Mouse (Mus musculus): ENCODE results near the gene Shtn1. TPM values are rescaled to one million over a fixed set of nuclear protein-coding genes. Genes with fewer than 3 reads are reported as not detected.

Shtn1 gene
- polyA plus RNA-seq, 1 experiment from 2014 or later: 2.0 TPM

- Histone ChIP-seq H3K27me3 (peaks cover 45% of the 10 kb centered on the region), H3K4me1 (peaks cover 11% of the 10 kb centered on the region), H3K4me3 (no peak overlapping the region), H3K36me3 (no peaks in the 10 kb centered on the region), H3K9ac (no peak overlapping the region), H3K27ac (no peak overlapping the region), H3K4me2 (replicated peaks) (no peak overlapping the region), H3K9me3 (no peaks in the 10 kb centered on the region)
- ATAC-seq (ENCODE audit: low FRiP score, low read depth): no peak
- WGBS: 80% methylated on average over 4 of the region's 4 CpGs
Observed at GRCm38 (mm10) chr19:59071396-59071795, 4.5 kb downstream of the Shtn1 start.

DNA sequence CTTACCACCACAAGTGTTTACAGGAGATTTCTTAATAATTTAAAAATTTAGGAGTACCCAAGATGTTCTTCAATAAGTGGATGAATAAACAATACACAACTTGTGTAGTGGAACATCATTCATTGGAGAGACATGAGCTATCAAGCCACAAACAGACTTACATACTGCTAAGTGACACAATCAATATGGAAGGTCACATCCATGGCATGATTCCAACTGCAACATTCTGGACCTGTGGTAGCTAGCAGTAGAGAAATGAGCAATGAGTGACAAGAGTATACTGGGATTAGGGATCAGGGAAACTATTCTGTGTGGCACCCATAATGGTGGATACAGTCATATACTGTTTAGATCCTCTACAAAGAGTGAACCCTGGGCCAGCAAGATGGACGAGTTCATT is 8.2 kb downstream of the Shtn1 start:
- Histone ChIP-seq H3K36me3 (no peaks in the 10 kb centered on the region), H3K4me3 (no peak overlapping the region), H3K4me1 (no peaks in the 10 kb centered on the region), H3K27me3 (peaks cover 7% of the 10 kb centered on the region), H3K27ac (no peak overlapping the region), H3K9ac (no peak overlapping the region), H3K4me2 (replicated peaks) (no peak overlapping the region), H3K9me3 (no peaks in the 10 kb centered on the region)
- WGBS: 65% methylated on average over 1 of the region's 1 CpGs
- no peak for ATAC-seq (ENCODE audit: low FRiP score, low read depth)

DNA sequence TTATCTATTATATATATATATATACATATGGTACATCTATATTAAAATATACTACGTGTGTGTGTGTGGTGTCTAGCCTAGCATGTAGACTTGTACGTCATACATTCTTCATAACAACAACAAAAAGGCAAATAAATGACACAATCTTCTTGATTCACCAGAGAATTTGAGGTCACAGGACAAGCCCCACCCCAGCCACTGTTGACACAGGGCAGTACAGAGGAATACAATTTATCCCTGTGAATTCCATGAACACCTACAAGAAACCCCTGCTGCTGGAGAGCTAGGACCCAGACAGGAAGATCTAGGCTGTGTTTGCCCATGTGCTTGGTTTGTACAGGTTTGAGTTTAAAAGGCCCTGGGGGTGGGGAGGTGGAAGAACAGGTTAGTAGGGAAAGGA is 9.2 kb downstream of the Shtn1 start:
- ATAC-seq (ENCODE audit: low FRiP score, low read depth): no peak
- 84% methylated on average over 2 of the region's 2 CpGs for WGBS
- no peaks in the 10 kb centered on the region for H3K9me3 ChIP-seq

DNA sequence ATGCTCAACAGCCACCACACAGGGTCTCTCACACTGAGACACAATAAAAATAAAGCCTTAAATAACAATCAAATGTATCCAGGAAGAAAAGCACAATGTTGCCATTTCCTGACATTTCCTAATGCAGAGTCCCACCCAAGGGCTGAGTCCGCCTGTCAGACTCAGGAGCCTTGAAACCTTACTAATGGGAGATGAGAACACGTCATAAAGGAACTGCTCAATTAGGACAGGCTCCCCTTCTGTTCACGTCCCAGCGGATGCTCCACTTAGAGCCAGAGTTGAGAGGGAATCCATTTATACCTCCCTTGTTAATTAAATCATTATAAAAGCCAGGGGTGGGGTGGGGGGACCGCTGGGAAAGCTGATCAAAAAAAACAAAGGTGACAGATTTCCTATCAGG is 9.8 kb downstream of the Shtn1 start:
- no peaks in the 10 kb centered on the region for H3K27me3 ChIP-seq
- no peaks in the 10 kb centered on the region for H3K4me1 ChIP-seq
- ATAC-seq (ENCODE audit: low FRiP score, low read depth): no peak
- no peaks in the 10 kb centered on the region for H3K9me3 ChIP-seq
- 53% methylated on average over 5 of the region's 5 CpGs for WGBS
- no peak overlapping the region for H3K9ac ChIP-seq
- no peak overlapping the region for H3K4me2 ChIP-seq (replicated peaks)
- no peak overlapping the region for H3K4me3 ChIP-seq
- H3K27ac ChIP-seq: no peak overlapping the region
- no peaks in the 10 kb centered on the region for H3K36me3 ChIP-seq

More for the DNA sequence above, 9.2 kb downstream of the Shtn1 start:
- Histone ChIP-seq H3K36me3 (no peaks in the 10 kb centered on the region), H3K4me2 (replicated peaks) (no peak overlapping the region), H3K4me3 (no peak overlapping the region), H3K4me1 (no peaks in the 10 kb centered on the region), H3K9ac (no peak overlapping the region), H3K27ac (no peak overlapping the region), H3K27me3 (peaks cover 3% of the 10 kb centered on the region; the same call in 1 of the 2 replicates)

GRCm38 (mm10) chr19:59064616-59065015 is 11.3 kb downstream of the Shtn1 start:
- Histone ChIP-seq H3K4me2 (replicated peaks) (no peak overlapping the region), H3K9me3 (no peaks in the 10 kb centered on the region), H3K4me1 (no peaks in the 10 kb centered on the region), H3K4me3 (no peak overlapping the region), H3K27me3 (no peaks in the 10 kb centered on the region), H3K36me3 (no peaks in the 10 kb centered on the region), H3K9ac (no peak overlapping the region), H3K27ac (no peak overlapping the region)
- ATAC-seq (ENCODE audit: low FRiP score, low read depth): no peak
- WGBS: 85% methylated on average over 5 of the region's 5 CpGs

- Histone ChIP-seq H3K4me3 (no peak overlapping the region), H3K9ac (no peak overlapping the region), H3K27me3 (no peaks in the 10 kb centered on the region), H3K4me2 (replicated peaks) (no peak overlapping the region), H3K36me3 (no peaks in the 10 kb centered on the region), H3K4me1 (no peaks in the 10 kb centered on the region), H3K9me3 (no peaks in the 10 kb centered on the region), H3K27ac (no peak overlapping the region)
- 63% methylated on average over 5 of the region's 5 CpGs for WGBS
- ATAC-seq (ENCODE audit: low FRiP score, low read depth): no peak
Observed at GRCm38 (mm10) chr19:59063568-59063967, 12.3 kb downstream of the Shtn1 start.

GRCm38 (mm10) chr19:59058105-59058504 is 17.8 kb downstream of the Shtn1 start:
- Histone ChIP-seq H3K36me3 (no peaks in the 10 kb centered on the region), H3K9me3 (no peaks in the 10 kb centered on the region), H3K4me3 (no peak overlapping the region), H3K27me3 (no peaks in the 10 kb centered on the region), H3K4me2 (replicated peaks) (no peak overlapping the region), H3K4me1 (0 out of 2 replicates have a peak, but pooled peaks cover under 1% of the 10 kb centered on the region), H3K27ac (no peak overlapping the region), H3K9ac (no peak overlapping the region)
- no peak for ATAC-seq (ENCODE audit: low FRiP score, low read depth)
- 74% methylated on average over 4 of the region's 4 CpGs for WGBS

- no peak overlapping the region for H3K9ac ChIP-seq
- no peaks in the 10 kb centered on the region for H3K36me3 ChIP-seq
- no peaks in the 10 kb centered on the region for H3K27me3 ChIP-seq
- 37% methylated on average over 5 of the region's 5 CpGs for WGBS
- no peak overlapping the region for H3K4me2 ChIP-seq (replicated peaks)
- H3K9me3 ChIP-seq: no peaks in the 10 kb centered on the region
- no peak for ATAC-seq (ENCODE audit: low FRiP score, low read depth)
- no peak overlapping the region for H3K27ac ChIP-seq
- no peak overlapping the region for H3K4me3 ChIP-seq
- peaks cover 8% of the 10 kb centered on the region for H3K4me1 ChIP-seq
Observed at GRCm38 (mm10) chr19:59057366-59057765, 18.5 kb downstream of the Shtn1 start.

- Histone ChIP-seq H3K27ac (no peak overlapping the region), H3K9ac (no peak overlapping the region), H3K9me3 (no peaks in the 10 kb centered on the region), H3K36me3 (no peaks in the 10 kb centered on the region), H3K4me2 (replicated peaks) (no peak overlapping the region), H3K4me3 (no peak overlapping the region), H3K27me3 (no peaks in the 10 kb centered on the region), H3K4me1 (peaks cover 16% of the 10 kb centered on the region)
- WGBS: 93% methylated on average over 6 of the region's 6 CpGs
- no peak for ATAC-seq (ENCODE audit: low FRiP score, low read depth)
Observed at GRCm38 (mm10) chr19:59054632-59054951, 21.3 kb downstream of the Shtn1 start.

DNA sequence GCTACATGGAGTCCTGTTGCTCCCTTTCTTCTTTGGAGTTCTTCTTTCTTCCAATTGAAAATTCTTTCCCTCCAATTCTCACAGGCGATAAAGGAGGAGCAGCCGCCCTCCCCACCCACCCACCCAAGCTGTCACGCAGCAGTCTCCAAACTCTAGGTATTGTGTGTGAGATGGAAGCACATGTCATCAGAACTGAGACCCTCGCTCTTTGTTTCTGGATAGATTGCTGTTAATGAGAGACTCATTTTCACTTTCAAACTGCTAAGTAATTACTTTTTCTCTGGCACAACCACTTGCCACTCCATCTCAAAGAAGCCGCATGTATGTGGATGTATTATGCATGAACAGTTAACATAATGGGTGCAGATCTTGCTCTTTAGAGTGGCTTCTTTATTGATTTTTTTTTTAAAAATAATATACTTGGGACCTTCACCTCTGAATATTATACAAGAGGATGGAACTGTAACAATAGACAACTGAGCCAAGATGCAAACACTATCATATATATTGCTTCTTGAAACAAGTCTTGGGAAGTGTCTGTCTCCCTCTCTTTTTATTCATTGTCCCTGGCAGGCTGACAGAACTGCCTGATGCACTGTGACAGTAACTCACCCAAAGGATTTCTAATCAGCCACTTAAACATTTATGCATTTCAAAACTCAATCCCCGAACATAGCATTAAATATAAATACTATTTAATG is 21.8 kb downstream of the Shtn1 start:
- WGBS: 94% methylated on average over 6 of the region's 6 CpGs
- H3K4me1 ChIP-seq: peaks cover 16% of the 10 kb centered on the region
- no peak overlapping the region for H3K4me2 ChIP-seq (replicated peaks)
- H3K27me3 ChIP-seq: no peaks in the 10 kb centered on the region
- no peaks in the 10 kb centered on the region for H3K9me3 ChIP-seq
- no peak overlapping the region for H3K27ac ChIP-seq
- no peaks in the 10 kb centered on the region for H3K36me3 ChIP-seq
- no peak overlapping the region for H3K4me3 ChIP-seq
- no peak for ATAC-seq (ENCODE audit: low FRiP score, low read depth)
- no peak overlapping the region for H3K9ac ChIP-seq

- no peak overlapping the region for H3K9ac ChIP-seq
- no peak overlapping the region for H3K4me2 ChIP-seq (replicated peaks)
- no peaks in the 10 kb centered on the region for H3K36me3 ChIP-seq
Observed at GRCm38 (mm10) chr19:59052783-59053490, 23.0 kb downstream of the Shtn1 start.

DNA sequence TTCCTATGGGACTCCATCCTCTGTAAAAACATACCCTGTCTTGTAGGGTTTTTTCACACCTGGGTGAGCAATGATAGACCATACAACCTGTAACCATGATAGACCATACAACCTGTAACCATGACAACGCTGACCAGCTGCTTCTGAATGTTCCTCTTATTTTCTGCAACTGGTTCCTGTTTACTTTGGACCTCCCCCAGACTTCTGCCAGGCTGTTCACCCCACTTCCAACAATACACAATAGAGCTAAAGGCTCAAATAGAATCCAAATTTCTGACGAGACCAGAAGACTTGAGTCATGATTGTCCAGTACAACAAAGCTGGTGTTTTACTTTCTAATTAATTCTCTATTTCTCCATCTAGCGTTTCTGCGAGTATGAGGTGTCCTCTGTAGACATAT is 23.8 kb downstream of the Shtn1 start:
- no peak overlapping the region for H3K4me3 ChIP-seq
- no peak for ATAC-seq (ENCODE audit: low FRiP score, low read depth)
- no peaks in the 10 kb centered on the region for H3K36me3 ChIP-seq
- H3K4me2 ChIP-seq (replicated peaks): no peak overlapping the region
- no peak overlapping the region for H3K27ac ChIP-seq
- H3K4me1 ChIP-seq: peaks cover 16% of the 10 kb centered on the region
- H3K27me3 ChIP-seq: no peaks in the 10 kb centered on the region
- H3K9ac ChIP-seq: no peak overlapping the region
- no peaks in the 10 kb centered on the region for H3K9me3 ChIP-seq
- 68% methylated on average over 4 of the region's 4 CpGs for WGBS

More at GRCm38 (mm10) chr19:59052783-59053490, 23.0 kb downstream of the Shtn1 start:
- Histone ChIP-seq H3K4me1 (peaks cover 16% of the 10 kb centered on the region), H3K4me3 (no peak overlapping the region), H3K27me3 (no peaks in the 10 kb centered on the region), H3K9me3 (no peaks in the 10 kb centered on the region), H3K27ac (no peak overlapping the region)
- 65% methylated on average over 9 of the region's 9 CpGs for WGBS
- no peak for ATAC-seq (ENCODE audit: low FRiP score, low read depth)

DNA sequence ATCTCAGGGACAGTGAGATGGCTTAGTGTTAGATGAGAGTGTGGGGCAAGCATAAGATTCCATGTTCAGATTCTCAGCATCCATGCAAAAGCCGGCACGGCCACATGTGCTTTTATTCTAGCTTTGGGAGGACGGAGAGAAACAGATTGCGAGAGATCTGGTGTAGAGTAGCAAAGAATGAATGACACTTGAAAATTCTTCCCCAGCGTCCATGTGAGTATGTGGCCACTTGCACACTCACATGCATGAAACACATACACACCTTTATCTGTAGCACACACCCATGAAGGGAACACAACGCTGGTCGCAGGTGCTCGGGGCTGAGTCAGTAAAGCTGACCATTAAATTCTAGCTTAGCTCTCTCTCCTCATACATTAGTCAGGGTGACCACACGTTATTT is 24.3 kb downstream of the Shtn1 start:
- Histone ChIP-seq H3K4me3 (no peak overlapping the region), H3K27ac (no peak overlapping the region), H3K9ac (no peak overlapping the region), H3K36me3 (no peaks in the 10 kb centered on the region), H3K4me2 (replicated peaks) (no peak overlapping the region), H3K4me1 (peaks cover 16% of the 10 kb centered on the region), H3K27me3 (no peaks in the 10 kb centered on the region), H3K9me3 (no peaks in the 10 kb centered on the region)
- no peak for ATAC-seq (ENCODE audit: low FRiP score, low read depth)
- WGBS: 72% methylated on average over 9 of the region's 9 CpGs

Measured in limb, embryonic 13.5 days (tissue).